Mouse (Mus musculus) brain, embryonic 14.5 days (tissue): ENCODE results near the gene Axin2.

Experiments
- CTCF ChIP-seq: fragments of 200-500 bp; IDR thresholded peaks from 2 replicates; pipeline ENCODE4 v1.5.1; 2012; ENCODE audit warnings: inconsistent platforms, mild to moderate bottlenecking, moderate library complexity, borderline replicate concordance; ENCODE audit not compliant: insufficient read depth, insufficient read length; ENCODE audit errors: extremely low read depth
- POLR2A ChIP-seq: fragments of 200-500 bp; IDR thresholded peaks from 2 replicates; pipeline ENCODE4 v1.6.1; 2012; ENCODE audit warnings: mild to moderate bottlenecking, inconsistent platforms, borderline replicate concordance; ENCODE audit not compliant: poor library complexity, insufficient read depth, insufficient read length, severe bottlenecking; ENCODE audit errors: extremely low read depth

DNA sequence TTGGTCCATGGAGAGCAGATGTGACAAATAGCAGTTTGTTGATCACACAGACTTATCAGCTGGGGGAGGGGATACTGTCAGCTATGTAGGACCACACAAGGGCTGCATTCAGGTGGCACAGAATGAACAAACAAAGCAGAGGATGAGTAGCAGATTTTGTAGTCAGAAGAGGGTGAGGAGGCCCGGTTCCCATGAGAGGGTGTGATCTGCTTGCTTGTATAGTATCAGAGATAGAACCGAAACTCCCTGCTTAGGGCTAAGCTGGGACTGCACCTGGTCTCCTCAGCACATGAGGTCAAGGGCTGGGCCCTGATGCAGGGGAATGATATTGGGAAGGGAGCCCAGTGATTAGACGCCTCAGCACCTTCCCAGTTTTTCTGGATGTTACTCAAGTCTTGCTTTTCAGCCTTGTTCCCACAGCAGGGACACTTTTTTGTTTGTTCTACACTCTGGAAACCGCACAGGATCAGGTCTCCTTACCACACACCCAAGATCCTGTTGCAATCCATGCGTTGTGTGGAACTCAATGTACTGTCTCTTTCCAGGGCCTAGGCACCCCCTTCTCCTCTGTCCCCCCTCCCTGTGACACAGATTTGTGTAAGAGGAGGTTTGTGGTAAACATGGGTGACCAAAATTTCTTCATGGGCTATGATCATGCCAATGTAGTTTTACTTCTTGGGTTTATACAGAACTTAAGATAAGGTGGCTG lies 64.7 kb downstream of the Axin2 start:
- TF ChIP-seq CTCF (no peak), POLR2A (no peak)
